Mouse (Mus musculus): Measurements from ENCODE around the gene Commd3. TPM values are rescaled to one million over a fixed set of nuclear protein-coding genes. Genes with fewer than 3 reads are reported as not detected.
A peak's percentile ranks its signal among the peaks of the same experiment; 100 is the strongest.

Gene Commd3
- polyA plus RNA-seq, 1 experiment from 2014 or later: 174 TPM

DNA sequence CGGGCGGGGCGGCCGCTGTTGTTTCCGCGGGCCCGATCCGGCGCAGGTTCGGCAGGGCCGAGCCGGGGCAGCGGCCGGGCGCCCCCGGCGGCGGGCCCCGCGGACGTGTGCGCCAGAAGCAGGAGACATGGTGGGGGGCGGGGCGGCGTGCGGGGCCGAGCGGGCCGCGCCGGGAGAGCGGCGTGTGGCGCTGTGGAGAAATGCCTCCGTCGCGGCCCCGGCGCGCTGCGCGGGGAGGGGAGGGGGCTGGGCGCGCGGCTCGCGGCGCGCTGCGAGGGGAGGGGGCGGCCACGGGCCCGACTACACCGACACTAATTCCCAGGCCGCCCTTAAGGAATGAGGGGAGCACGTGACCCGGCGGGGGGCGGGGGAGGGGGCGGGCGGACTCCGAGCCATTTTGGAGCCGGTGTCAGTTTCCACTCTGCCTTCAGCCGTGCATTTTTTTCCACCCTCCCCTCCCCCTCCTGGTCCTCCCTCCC, 4.3 kb downstream of the Commd3 start:
- WGBS: under 1% methylated on average over 23 of the region's 64 CpGs
- peak overlapping the region; percentile 96 for H3K9ac ChIP-seq
- H3K36me3 ChIP-seq: no peaks in the 10 kb centered on the region
- H3K27me3 ChIP-seq: peaks cover 27% of the 10 kb centered on the region
- H3K4me1 ChIP-seq: peaks cover 36% of the 10 kb centered on the region
- H3K4me2 ChIP-seq (replicated peaks): peak overlapping the region; percentile 77
- ATAC-seq (ENCODE audit: low FRiP score): peak; percentile 89
- peak overlapping the region; percentile 100 for H3K27ac ChIP-seq
- peak overlapping the region; percentile 85 for H3K4me3 ChIP-seq
- no peaks in the 10 kb centered on the region for H3K9me3 ChIP-seq (replicated peaks)

- H3K27ac ChIP-seq: peak within 1 kb of the TSS; percentile 100
- peak within 1 kb of the TSS; percentile 96 for H3K9ac ChIP-seq
- peaks cover 36% of the 10 kb centered on the region for H3K4me1 ChIP-seq
- no peaks in the 10 kb centered on the region for H3K36me3 ChIP-seq
- H3K4me2 ChIP-seq (replicated peaks): peak within 1 kb of the TSS; percentile 77
- peak within 1 kb of the TSS; percentile 85 for H3K4me3 ChIP-seq
- peaks cover 27% of the 10 kb centered on the region for H3K27me3 ChIP-seq
- WGBS: 2% methylated on average over 44 of the region's 77 CpGs
- peak; percentile 73 for ATAC-seq (ENCODE audit: low FRiP score)
- H3K9me3 ChIP-seq (replicated peaks): no peaks in the 10 kb centered on the region
Measured at GRCm38 (mm10) chr2:18676936-18677491, 4.8 kb downstream of the Commd3 start, which contains the start of gene Bmi1. Gene Bmi1 (plus strand): TSS chr2:18677018.

- Histone ChIP-seq H3K4me3 (peak overlapping the region; percentile 85), H3K4me2 (replicated peaks) (peak overlapping the region; percentile 77), H3K9me3 (replicated peaks) (no peaks in the 10 kb centered on the region), H3K27me3 (peaks cover 33% of the 10 kb centered on the region), H3K27ac (peak overlapping the region; percentile 100), H3K36me3 (peaks cover 3% of the 10 kb centered on the region; the same call in 1 of the 2 replicates), H3K4me1 (peaks cover 35% of the 10 kb centered on the region), H3K9ac (peak overlapping the region; percentile 96)
- ATAC-seq (ENCODE audit: low FRiP score): 0 out of 2 replicates have a peak, but pooled peaks have one; percentile 7
- under 1% methylated on average over 53 of the region's 55 CpGs for WGBS
Measured at GRCm38 (mm10) chr2:18677631-18678471, 5.7 kb downstream of the Commd3 start.

DNA sequence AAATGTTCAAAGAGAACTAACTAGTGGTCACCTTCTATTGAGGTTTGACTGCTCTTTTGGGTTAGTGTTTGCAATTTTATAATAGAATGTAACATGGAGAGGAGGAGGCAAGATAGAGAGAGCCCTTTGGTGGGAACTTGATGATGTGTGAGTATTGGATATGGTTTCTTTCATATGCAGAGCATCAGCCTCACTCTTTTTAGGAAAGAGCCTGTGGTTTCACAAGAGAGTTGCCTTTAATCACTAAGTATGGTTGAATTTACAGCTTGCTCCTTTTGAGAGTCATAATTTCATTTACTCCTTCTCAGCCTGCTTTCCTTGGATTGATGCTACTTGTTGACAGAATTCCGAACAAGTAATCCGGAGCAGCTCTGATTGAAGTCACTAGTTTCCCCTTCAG, 7.5 kb downstream of the Commd3 start:
- no peak overlapping the region for H3K4me2 ChIP-seq (replicated peaks)
- H3K36me3 ChIP-seq: peaks cover 14% of the 10 kb centered on the region
- peaks cover 39% of the 10 kb centered on the region for H3K27me3 ChIP-seq
- no peaks in the 10 kb centered on the region for H3K9me3 ChIP-seq (replicated peaks)
- no peak for ATAC-seq (ENCODE audit: low FRiP score)
- no peak overlapping the region for H3K4me3 ChIP-seq
- no peak overlapping the region for H3K9ac ChIP-seq
- H3K4me1 ChIP-seq: peaks cover 27% of the 10 kb centered on the region
- WGBS: 28% methylated on average over 2 of the region's 2 CpGs
- H3K27ac ChIP-seq: no peak overlapping the region

- WGBS: 0% methylated on average over 4 of the region's 4 CpGs
- Histone ChIP-seq H3K27me3 (peaks cover 36% of the 10 kb centered on the region), H3K9ac (peak overlapping the region; percentile 10; the same call in 1 of the 2 replicates), H3K9me3 (replicated peaks) (no peaks in the 10 kb centered on the region), H3K27ac (no peak overlapping the region), H3K4me2 (replicated peaks) (peak overlapping the region; percentile 54), H3K4me1 (peaks cover 27% of the 10 kb centered on the region), H3K4me3 (peak overlapping the region; percentile 30), H3K36me3 (peaks cover 14% of the 10 kb centered on the region)
- ATAC-seq (ENCODE audit: low FRiP score): no peak
Measured at GRCm38 (mm10) chr2:18680501-18680900, 8.3 kb downstream of the Commd3 start.

- H3K4me2 ChIP-seq (replicated peaks): peak overlapping the region; percentile 54
- H3K9ac ChIP-seq: peak overlapping the region; percentile 10; the same call in 1 of the 2 replicates
- peaks cover 14% of the 10 kb centered on the region for H3K36me3 ChIP-seq
- peak overlapping the region; percentile 30 for H3K4me3 ChIP-seq
- under 1% methylated on average over 29 of the region's 29 CpGs for WGBS
- H3K9me3 ChIP-seq (replicated peaks): no peaks in the 10 kb centered on the region
- H3K4me1 ChIP-seq: peaks cover 22% of the 10 kb centered on the region
- ATAC-seq (ENCODE audit: low FRiP score): no peak
- peaks cover 39% of the 10 kb centered on the region for H3K27me3 ChIP-seq
- H3K27ac ChIP-seq: no peak overlapping the region
Measured at GRCm38 (mm10) chr2:18680961-18681360, 8.8 kb downstream of the Commd3 start.

- Histone ChIP-seq H3K27ac (no peak overlapping the region), H3K36me3 (peaks cover 14% of the 10 kb centered on the region), H3K27me3 (peaks cover 66% of the 10 kb centered on the region), H3K9me3 (replicated peaks) (no peaks in the 10 kb centered on the region), H3K9ac (no peak overlapping the region), H3K4me3 (no peak overlapping the region), H3K4me1 (peaks cover 16% of the 10 kb centered on the region), H3K4me2 (replicated peaks) (no peak overlapping the region)
- no peak for ATAC-seq (ENCODE audit: low FRiP score)
- WGBS: 56% methylated on average over 5 of the region's 5 CpGs
Measured at GRCm38 (mm10) chr2:18684062-18684461, 11.9 kb downstream of the Commd3 start.

DNA sequence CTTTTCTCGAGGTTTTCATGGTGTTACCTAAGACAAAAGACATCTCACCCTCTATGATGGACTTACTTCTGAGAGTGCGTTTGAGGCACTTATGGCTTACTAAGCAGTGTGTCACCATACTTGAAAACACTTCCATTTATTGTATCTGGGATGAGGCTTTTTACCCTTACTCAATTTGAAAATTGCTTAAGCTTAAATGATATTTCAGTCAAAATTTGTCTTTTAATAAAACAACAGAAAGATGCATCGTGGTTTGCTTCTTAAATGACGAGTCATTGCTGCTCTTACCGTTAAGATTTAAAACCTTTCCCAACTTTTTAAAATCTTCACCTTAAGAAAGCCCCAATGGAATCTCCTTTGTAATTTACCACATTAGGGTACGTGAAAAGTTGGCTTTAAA, 14.2 kb downstream of the Commd3 start:
- Histone ChIP-seq H3K4me1 (peaks cover 15% of the 10 kb centered on the region), H3K4me2 (replicated peaks) (no peak overlapping the region), H3K27ac (no peak overlapping the region), H3K36me3 (peaks cover 14% of the 10 kb centered on the region), H3K9me3 (replicated peaks) (no peaks in the 10 kb centered on the region), H3K4me3 (no peak overlapping the region), H3K27me3 (peaks cover 67% of the 10 kb centered on the region), H3K9ac (no peak overlapping the region)
- ATAC-seq (ENCODE audit: low FRiP score): no peak
- WGBS: 20% methylated on average over 6 of the region's 6 CpGs

DNA sequence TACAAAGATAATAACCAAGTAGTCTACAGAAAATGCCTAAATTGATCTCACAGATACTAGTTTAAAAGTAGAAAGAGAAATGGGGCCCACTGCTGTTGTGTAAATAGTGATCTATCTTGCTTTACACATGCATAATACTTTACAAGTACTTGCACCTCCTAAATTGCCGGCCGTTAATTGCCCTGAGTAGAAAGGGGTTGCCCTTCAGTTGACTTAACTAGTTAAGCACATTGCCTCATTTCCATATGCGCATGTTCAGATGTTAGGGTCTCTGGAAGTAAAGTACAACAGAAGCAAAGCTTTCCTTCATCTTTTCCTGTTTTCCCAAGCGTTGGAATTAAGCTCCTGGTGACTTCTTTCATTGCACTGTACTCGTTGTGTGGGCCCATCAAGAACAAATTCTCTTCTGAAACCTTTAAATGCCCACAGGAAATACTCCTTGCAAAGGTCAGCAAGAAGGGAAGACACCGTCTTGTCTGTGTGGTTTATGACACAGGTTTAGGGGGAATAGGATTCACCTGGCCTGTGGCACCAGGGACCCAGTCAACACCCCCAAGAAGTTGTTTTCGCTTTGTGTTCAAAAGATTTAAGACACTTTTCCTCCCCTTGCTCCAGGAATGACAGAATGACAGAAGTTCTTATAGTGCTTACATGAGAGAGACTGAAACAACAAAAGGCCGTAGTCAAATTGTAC, 14.8 kb downstream of the Commd3 start:
- H3K27me3 ChIP-seq: peaks cover 68% of the 10 kb centered on the region
- no peak overlapping the region for H3K27ac ChIP-seq
- no peak overlapping the region for H3K9ac ChIP-seq
- H3K4me1 ChIP-seq: peaks cover 15% of the 10 kb centered on the region
- no peak for ATAC-seq (ENCODE audit: low FRiP score)
- 10% methylated on average over 8 of the region's 8 CpGs for WGBS
- H3K9me3 ChIP-seq (replicated peaks): no peaks in the 10 kb centered on the region
- H3K36me3 ChIP-seq: peaks cover 14% of the 10 kb centered on the region
- no peak overlapping the region for H3K4me3 ChIP-seq
- no peak overlapping the region for H3K4me2 ChIP-seq (replicated peaks)

DNA sequence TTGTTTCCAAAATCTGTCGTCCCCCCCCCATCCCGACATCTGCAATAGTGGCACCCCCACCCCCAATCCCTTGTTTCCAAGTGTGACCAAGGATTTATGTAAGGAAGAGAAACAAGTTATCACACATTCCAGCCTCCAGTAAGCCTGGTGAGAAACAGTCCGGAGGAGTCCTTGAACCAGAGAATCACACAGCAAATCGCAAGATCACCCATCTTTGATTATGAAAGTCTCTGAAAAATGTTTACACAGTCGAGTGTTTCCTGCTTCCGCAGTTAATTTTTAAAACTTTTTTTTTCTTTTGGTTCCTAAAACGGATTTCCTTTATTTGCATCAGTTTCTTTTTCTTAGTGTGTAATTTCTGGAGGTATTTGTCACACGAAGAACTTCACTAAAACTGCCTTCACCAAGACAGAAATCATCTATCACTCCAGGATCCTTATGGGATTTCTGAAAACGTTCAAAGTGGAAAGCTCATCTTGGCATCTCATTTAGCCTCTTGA, 15.5 kb downstream of the Commd3 start:
- H3K4me2 ChIP-seq (replicated peaks): no peak overlapping the region
- no peak for ATAC-seq (ENCODE audit: low FRiP score)
- 3% methylated on average over 9 of the region's 9 CpGs for WGBS
- peaks cover 15% of the 10 kb centered on the region for H3K4me1 ChIP-seq
- H3K36me3 ChIP-seq: peaks cover 11% of the 10 kb centered on the region
- H3K9me3 ChIP-seq (replicated peaks): no peaks in the 10 kb centered on the region
- peaks cover 72% of the 10 kb centered on the region for H3K27me3 ChIP-seq
- H3K4me3 ChIP-seq: no peak overlapping the region
- H3K9ac ChIP-seq: no peak overlapping the region
- no peak overlapping the region for H3K27ac ChIP-seq

DNA sequence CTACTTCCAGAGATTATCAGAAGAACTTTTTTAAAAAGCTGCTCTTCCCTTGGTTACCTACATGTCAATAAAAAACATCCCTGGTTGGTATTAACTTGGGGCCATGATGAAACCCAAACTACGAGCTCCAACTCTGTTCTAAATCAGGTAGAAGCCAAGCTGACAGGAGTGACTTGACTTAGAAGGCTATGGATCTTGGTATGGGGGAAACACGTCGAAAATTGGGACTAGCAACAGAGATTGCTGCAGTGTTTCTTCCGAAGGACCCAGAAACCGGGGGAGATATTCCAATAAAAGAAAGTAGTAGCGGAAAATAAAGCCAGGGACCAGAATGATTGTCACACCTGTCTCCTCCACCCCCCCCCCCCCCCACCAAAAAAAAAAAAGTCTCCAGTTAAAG, 16.1 kb downstream of the Commd3 start:
- H3K9me3 ChIP-seq (replicated peaks): no peaks in the 10 kb centered on the region
- H3K36me3 ChIP-seq: peaks cover 8% of the 10 kb centered on the region
- H3K9ac ChIP-seq: no peak overlapping the region
- H3K4me1 ChIP-seq: peaks cover 15% of the 10 kb centered on the region
- 4% methylated on average over 6 of the region's 6 CpGs for WGBS
- H3K27ac ChIP-seq: no peak overlapping the region
- H3K4me3 ChIP-seq: peak overlapping the region; percentile 49
- H3K27me3 ChIP-seq: peaks cover 72% of the 10 kb centered on the region
- ATAC-seq (ENCODE audit: low FRiP score): no peak
- peak overlapping the region; percentile 81 for H3K4me2 ChIP-seq (replicated peaks)

DNA sequence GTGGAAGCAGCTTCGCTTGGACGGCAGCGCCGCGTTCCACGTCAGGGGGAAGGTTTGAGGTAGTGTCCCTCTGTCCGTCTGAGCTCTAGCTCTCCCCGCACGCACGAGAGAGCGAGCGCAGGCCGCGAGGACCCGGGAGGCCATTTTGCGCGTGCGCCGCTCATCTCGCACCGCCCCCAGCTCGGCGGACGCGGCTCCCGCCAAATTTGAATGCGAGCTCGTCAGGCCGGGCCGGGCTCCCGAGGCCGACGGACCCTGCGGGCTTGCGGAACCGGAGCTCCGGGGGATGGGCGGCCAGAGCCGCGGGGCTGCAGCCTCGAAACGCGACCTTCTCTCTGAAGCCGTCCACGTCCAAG, 16.5 kb downstream of the Commd3 start:
- under 1% methylated on average over 45 of the region's 45 CpGs for whole genome bisulfite sequencing
- Histone ChIP-seq H3K27me3 (peaks cover 72% of the 10 kb centered on the region), H3K4me2 (replicated peaks) (peak overlapping the region; percentile 81), H3K4me1 (peaks cover 15% of the 10 kb centered on the region), H3K36me3 (peaks cover 8% of the 10 kb centered on the region), H3K27ac (no peak overlapping the region), H3K9ac (no peak overlapping the region), H3K9me3 (replicated peaks) (no peaks in the 10 kb centered on the region), H3K4me3 (peak overlapping the region; percentile 49)
- no peak for ATAC-seq (ENCODE audit: low FRiP score)
